Mouse (Mus musculus): ENCODE measurements around the gene Slc25a44. TPM values are rescaled to one million over a fixed set of nuclear protein-coding genes. Genes with fewer than 3 reads are reported as not detected.

Slc25a44 gene
- polyA plus RNA-seq, 1 experiment from 2014 or later: 21.7 TPM

GRCm38 (mm10) chr3:88460029-88460428 lies 35.1 kb upstream of the Slc25a44 start:
- 76% methylated on average over 5 of the region's 5 CpGs for WGBS
- Histone ChIP-seq H3K4me2 (replicated peaks; ENCODE audit: low read depth, low read length) (no peak overlapping the region), H3K36me3 (ENCODE audit: insufficient read depth, low read length) (no peaks in the 10 kb centered on the region), H3K4me3 (ENCODE audit: low read length) (no peak overlapping the region), H3K9me3 (ENCODE audit: low read length) (no peaks in the 10 kb centered on the region), H3K27me3 (ENCODE audit: insufficient read depth, low read length) (0 out of 2 replicates have a peak, but pooled peaks cover 16% of the 10 kb centered on the region), H3K27ac (ENCODE audit: low read length) (no peak overlapping the region), H3K9ac (replicated peaks; ENCODE audit: low read length) (no peak overlapping the region), H3K4me1 (ENCODE audit: insufficient read depth, low read length) (peaks cover 29% of the 10 kb centered on the region)
- no peak for ATAC-seq (ENCODE audit: low FRiP score, low TSS enrichment)

- peaks cover 35% of the 10 kb centered on the region for H3K4me1 ChIP-seq (ENCODE audit: insufficient read depth, low read length)
- WGBS: under 1% methylated on average over 14 of the region's 14 CpGs
Observed at GRCm38 (mm10) chr3:88458778-88459219, 33.9 kb upstream of the Slc25a44 start.

GRCm38 (mm10) chr3:88456746-88457532 lies 32.0 kb upstream of the Slc25a44 start:
- Histone ChIP-seq H3K36me3 (ENCODE audit: insufficient read depth, low read length) (no peaks in the 10 kb centered on the region), H3K9ac (replicated peaks; ENCODE audit: low read length) (0 out of 2 replicates have a peak overlapping the region, but pooled peaks have one; percentile 14), H3K4me3 (ENCODE audit: low read length) (no peak overlapping the region), H3K4me1 (ENCODE audit: insufficient read depth, low read length) (peaks cover 35% of the 10 kb centered on the region), H3K27me3 (ENCODE audit: insufficient read depth, low read length) (0 out of 2 replicates have a peak, but pooled peaks cover 16% of the 10 kb centered on the region), H3K4me2 (replicated peaks; ENCODE audit: low read depth, low read length) (no peak overlapping the region), H3K9me3 (ENCODE audit: low read length) (no peaks in the 10 kb centered on the region), H3K27ac (ENCODE audit: low read length) (peak overlapping the region; percentile 71)
- ATAC-seq (ENCODE audit: low FRiP score, low TSS enrichment): no peak
- WGBS: 62% methylated on average over 7 of the region's 7 CpGs

More at GRCm38 (mm10) chr3:88458778-88459219, 33.9 kb upstream of the Slc25a44 start:
- ATAC-seq (ENCODE audit: low FRiP score, low TSS enrichment): peak; percentile 14; the same call in 1 of the 2 replicates
- H3K27me3 ChIP-seq (ENCODE audit: insufficient read depth, low read length): 0 out of 2 replicates have a peak, but pooled peaks cover 16% of the 10 kb centered on the region
- H3K36me3 ChIP-seq (ENCODE audit: insufficient read depth, low read length): no peaks in the 10 kb centered on the region
- H3K9ac ChIP-seq (replicated peaks; ENCODE audit: low read length): no peak overlapping the region
- H3K27ac ChIP-seq (ENCODE audit: low read length): no peak overlapping the region
- H3K4me2 ChIP-seq (replicated peaks; ENCODE audit: low read depth, low read length): peak overlapping the region; percentile 18; the same call in 1 of the 2 replicates
- H3K4me3 ChIP-seq (ENCODE audit: low read length): no peak overlapping the region
- H3K9me3 ChIP-seq (ENCODE audit: low read length): no peaks in the 10 kb centered on the region

GRCm38 (mm10) chr3:88456313-88456712 lies 31.4 kb upstream of the Slc25a44 start:
- no peak overlapping the region for H3K4me3 ChIP-seq (ENCODE audit: low read length)
- 0 out of 2 replicates have a peak, but pooled peaks cover 16% of the 10 kb centered on the region for H3K27me3 ChIP-seq (ENCODE audit: insufficient read depth, low read length)
- peaks cover 34% of the 10 kb centered on the region for H3K4me1 ChIP-seq (ENCODE audit: insufficient read depth, low read length)
- no peaks in the 10 kb centered on the region for H3K36me3 ChIP-seq (ENCODE audit: insufficient read depth, low read length)
- peak overlapping the region; percentile 85 for H3K27ac ChIP-seq (ENCODE audit: low read length)
- no peaks in the 10 kb centered on the region for H3K9me3 ChIP-seq (ENCODE audit: low read length)
- no peak overlapping the region for H3K4me2 ChIP-seq (replicated peaks; ENCODE audit: low read depth, low read length)
- H3K9ac ChIP-seq (replicated peaks; ENCODE audit: low read length): no peak overlapping the region
- peak; percentile 32; the same call in 1 of the 2 replicates for ATAC-seq (ENCODE audit: low FRiP score, low TSS enrichment)
- WGBS: 73% methylated on average over 8 of the region's 8 CpGs

GRCm38 (mm10) chr3:88455588-88456264 lies 30.8 kb upstream of the Slc25a44 start:
- Histone ChIP-seq H3K9ac (replicated peaks; ENCODE audit: low read length) (peak overlapping the region; percentile 48; the same call in 1 of the 2 replicates), H3K9me3 (ENCODE audit: low read length) (no peaks in the 10 kb centered on the region), H3K4me1 (ENCODE audit: insufficient read depth, low read length) (peaks cover 28% of the 10 kb centered on the region), H3K27ac (ENCODE audit: low read length) (peak overlapping the region; percentile 85), H3K36me3 (ENCODE audit: insufficient read depth, low read length) (no peaks in the 10 kb centered on the region), H3K4me2 (replicated peaks; ENCODE audit: low read depth, low read length) (peak overlapping the region; percentile 23), H3K27me3 (ENCODE audit: insufficient read depth, low read length) (0 out of 2 replicates have a peak, but pooled peaks cover 16% of the 10 kb centered on the region), H3K4me3 (ENCODE audit: low read length) (peak overlapping the region; percentile 10; the same call in 1 of the 2 replicates)
- 65% methylated on average over 18 of the region's 18 CpGs for WGBS
- peak; percentile 50 for ATAC-seq (ENCODE audit: low FRiP score, low TSS enrichment)

GRCm38 (mm10) chr3:88454762-88455587 lies 30.0 kb upstream of the Slc25a44 start:
- Histone ChIP-seq H3K4me3 (ENCODE audit: low read length) (peak overlapping the region; percentile 10; the same call in 1 of the 2 replicates), H3K9me3 (ENCODE audit: low read length) (no peaks in the 10 kb centered on the region), H3K4me2 (replicated peaks; ENCODE audit: low read depth, low read length) (peak overlapping the region; percentile 23), H3K27me3 (ENCODE audit: insufficient read depth, low read length) (0 out of 2 replicates have a peak, but pooled peaks cover 12% of the 10 kb centered on the region), H3K9ac (replicated peaks; ENCODE audit: low read length) (peak overlapping the region; percentile 48; the same call in 1 of the 2 replicates), H3K36me3 (ENCODE audit: insufficient read depth, low read length) (no peaks in the 10 kb centered on the region), H3K27ac (ENCODE audit: low read length) (peak overlapping the region; percentile 85), H3K4me1 (ENCODE audit: insufficient read depth, low read length) (peaks cover 30% of the 10 kb centered on the region)
- 49% methylated on average over 9 of the region's 9 CpGs for WGBS
- ATAC-seq (ENCODE audit: low FRiP score, low TSS enrichment): peak; percentile 50

- Histone ChIP-seq H3K4me1 (ENCODE audit: insufficient read depth, low read length) (peaks cover 40% of the 10 kb centered on the region), H3K9ac (replicated peaks; ENCODE audit: low read length) (no peak overlapping the region), H3K27ac (ENCODE audit: low read length) (no peak overlapping the region), H3K36me3 (ENCODE audit: insufficient read depth, low read length) (no peaks in the 10 kb centered on the region), H3K4me2 (replicated peaks; ENCODE audit: low read depth, low read length) (no peak overlapping the region), H3K27me3 (ENCODE audit: insufficient read depth, low read length) (0 out of 2 replicates have a peak, but pooled peaks cover 8% of the 10 kb centered on the region), H3K4me3 (ENCODE audit: low read length) (no peak overlapping the region), H3K9me3 (ENCODE audit: low read length) (no peaks in the 10 kb centered on the region)
- 71% methylated on average over 8 of the region's 8 CpGs for WGBS
- no peak for ATAC-seq (ENCODE audit: low FRiP score, low TSS enrichment)
Observed at GRCm38 (mm10) chr3:88453986-88454385, 29.0 kb upstream of the Slc25a44 start.

GRCm38 (mm10) chr3:88453369-88453768 lies 28.4 kb upstream of the Slc25a44 start:
- no peaks in the 10 kb centered on the region for H3K36me3 ChIP-seq (ENCODE audit: insufficient read depth, low read length)
- peaks cover 36% of the 10 kb centered on the region for H3K4me1 ChIP-seq (ENCODE audit: insufficient read depth, low read length)
- no peak overlapping the region for H3K27ac ChIP-seq (ENCODE audit: low read length)
- H3K27me3 ChIP-seq (ENCODE audit: insufficient read depth, low read length): 0 out of 2 replicates have a peak, but pooled peaks cover 4% of the 10 kb centered on the region
- no peak overlapping the region for H3K4me3 ChIP-seq (ENCODE audit: low read length)
- H3K9me3 ChIP-seq (ENCODE audit: low read length): no peaks in the 10 kb centered on the region
- H3K4me2 ChIP-seq (replicated peaks; ENCODE audit: low read depth, low read length): no peak overlapping the region
- 53% methylated on average over 8 of the region's 8 CpGs for WGBS
- H3K9ac ChIP-seq (replicated peaks; ENCODE audit: low read length): no peak overlapping the region
- no peak for ATAC-seq (ENCODE audit: low FRiP score, low TSS enrichment)

GRCm38 (mm10) chr3:88452716-88453115 lies 27.8 kb upstream of the Slc25a44 start:
- Histone ChIP-seq H3K27ac (ENCODE audit: low read length) (no peak overlapping the region), H3K4me1 (ENCODE audit: insufficient read depth, low read length) (peaks cover 33% of the 10 kb centered on the region), H3K4me2 (replicated peaks; ENCODE audit: low read depth, low read length) (no peak overlapping the region), H3K9ac (replicated peaks; ENCODE audit: low read length) (no peak overlapping the region), H3K36me3 (ENCODE audit: insufficient read depth, low read length) (no peaks in the 10 kb centered on the region), H3K9me3 (ENCODE audit: low read length) (no peaks in the 10 kb centered on the region), H3K27me3 (ENCODE audit: insufficient read depth, low read length) (no peaks in the 10 kb centered on the region), H3K4me3 (ENCODE audit: low read length) (no peak overlapping the region)
- no peak for ATAC-seq (ENCODE audit: low FRiP score, low TSS enrichment)
- WGBS: 76% methylated on average over 6 of the region's 6 CpGs

Measured in kidney, embryonic 16.5 days (tissue).